Mouse (Mus musculus) cerebellum, adult 8-10 months (tissue): ENCODE results near the gene Casc1.
A peak's percentile ranks its signal among the peaks of the same experiment; 100 is the strongest.

Source experiments
- DNase-seq: peaks from one replicate; pipeline ENCODE4 v3.0.0; 2022

Gene Casc1

DNA sequence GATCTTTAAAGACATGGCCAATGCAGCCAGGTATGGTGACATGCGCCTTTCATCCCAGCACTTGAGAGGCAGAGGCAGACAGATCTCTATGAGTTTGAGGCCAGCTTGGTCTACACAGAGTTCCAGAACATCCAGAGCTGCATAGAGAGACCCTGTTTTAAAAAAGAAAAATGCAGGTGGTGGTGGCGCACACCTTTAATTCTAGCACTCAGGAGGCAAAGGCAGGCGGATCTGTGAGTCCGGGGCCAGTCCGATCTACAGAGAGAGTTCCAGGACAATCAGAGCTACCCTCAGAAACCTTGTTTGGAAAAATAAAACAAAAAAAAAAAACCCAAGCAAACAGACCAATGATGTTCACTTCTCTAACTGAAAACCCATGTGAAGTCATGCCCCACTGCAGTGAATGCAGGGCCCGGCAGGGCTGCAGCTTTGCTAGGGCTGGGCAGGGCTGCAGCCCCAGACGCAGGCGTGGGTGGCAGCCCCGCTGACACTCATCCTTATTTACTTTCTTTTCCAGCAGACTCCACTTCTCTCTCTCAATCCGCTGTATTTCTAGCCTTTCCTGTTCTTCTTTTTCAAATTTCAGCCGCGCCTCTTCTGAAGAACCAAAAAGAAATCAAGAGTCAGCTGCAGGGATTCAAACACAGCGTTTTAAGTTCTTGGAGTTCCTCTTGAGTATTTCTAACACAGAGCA lies 8.2 kb downstream of the Casc1 start:
- no peak for DNase-seq

DNA sequence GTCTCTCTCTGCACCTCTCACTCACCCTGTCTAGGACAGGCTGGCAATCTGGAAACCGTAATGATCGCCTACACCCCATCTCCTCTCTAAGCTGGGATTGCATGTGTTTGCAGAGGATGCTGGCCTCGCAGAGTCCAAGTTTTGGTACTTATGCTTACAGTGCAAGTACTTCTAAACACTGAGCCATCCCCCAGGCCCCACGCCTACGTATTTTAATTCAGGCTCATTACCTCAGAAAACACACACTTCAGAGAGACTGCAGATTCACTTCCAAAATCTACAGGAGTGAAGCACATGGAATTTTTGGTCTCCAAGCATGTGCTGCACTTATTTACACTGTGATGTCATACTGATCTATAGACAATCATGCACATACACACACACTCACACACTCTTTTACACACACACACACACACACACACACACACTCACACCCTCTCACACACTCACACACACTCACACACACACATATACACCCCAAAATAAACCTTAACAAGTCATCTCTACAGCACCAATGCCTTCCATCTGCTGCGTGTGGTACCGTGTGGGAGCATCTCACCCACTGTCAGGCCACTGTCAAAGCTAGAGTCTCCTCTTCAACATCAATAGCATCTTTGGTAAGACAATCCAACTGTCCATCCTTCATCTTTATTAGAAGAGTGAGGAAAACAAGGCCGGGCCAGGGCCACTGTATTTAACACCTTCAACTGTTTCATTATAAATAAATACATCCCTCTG lies 12.7 kb downstream of the Casc1 start:
- no peak for DNase-seq

DNA sequence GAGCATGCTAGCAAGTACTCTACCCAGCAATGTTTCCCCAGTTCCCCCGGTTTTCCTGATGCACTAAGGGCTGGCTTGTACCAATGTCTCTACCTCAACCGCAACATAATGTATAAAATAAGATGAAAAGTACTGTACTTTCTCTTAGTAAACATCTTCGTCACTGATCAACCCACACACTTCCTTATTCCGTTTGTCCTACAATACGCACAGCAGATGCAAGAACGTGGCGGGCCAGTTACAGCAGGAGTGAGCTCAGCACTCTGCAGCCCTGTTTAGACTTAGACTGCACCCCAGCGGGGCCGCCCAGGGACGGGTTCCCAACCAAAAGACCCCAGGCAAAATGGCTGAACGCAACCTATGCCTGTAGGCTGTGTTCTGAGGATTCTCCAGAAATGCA lies 17.4 kb downstream of the Casc1 start:
- DNase-seq: no peak

DNA sequence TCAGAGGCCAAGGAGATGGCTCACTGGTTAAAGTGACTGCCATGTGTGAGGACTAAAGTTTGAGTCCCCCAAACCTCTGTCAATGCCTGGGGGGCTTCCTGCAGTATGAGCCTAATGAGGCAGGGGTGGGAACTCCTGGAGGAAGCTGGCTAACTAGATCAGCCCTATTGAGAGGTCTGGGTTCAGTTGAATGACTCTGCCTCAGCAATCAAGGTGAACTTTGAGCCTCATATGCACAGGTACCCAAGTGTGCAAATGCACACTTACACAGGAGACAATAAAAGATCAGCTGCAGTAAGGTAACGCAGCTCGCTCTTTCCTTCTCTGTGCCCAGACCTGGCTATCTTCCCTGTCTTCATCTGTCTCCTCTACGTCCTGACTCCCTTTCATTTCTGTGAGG lies 17.8 kb downstream of the Casc1 start:
- DNase-seq: no peak

DNA sequence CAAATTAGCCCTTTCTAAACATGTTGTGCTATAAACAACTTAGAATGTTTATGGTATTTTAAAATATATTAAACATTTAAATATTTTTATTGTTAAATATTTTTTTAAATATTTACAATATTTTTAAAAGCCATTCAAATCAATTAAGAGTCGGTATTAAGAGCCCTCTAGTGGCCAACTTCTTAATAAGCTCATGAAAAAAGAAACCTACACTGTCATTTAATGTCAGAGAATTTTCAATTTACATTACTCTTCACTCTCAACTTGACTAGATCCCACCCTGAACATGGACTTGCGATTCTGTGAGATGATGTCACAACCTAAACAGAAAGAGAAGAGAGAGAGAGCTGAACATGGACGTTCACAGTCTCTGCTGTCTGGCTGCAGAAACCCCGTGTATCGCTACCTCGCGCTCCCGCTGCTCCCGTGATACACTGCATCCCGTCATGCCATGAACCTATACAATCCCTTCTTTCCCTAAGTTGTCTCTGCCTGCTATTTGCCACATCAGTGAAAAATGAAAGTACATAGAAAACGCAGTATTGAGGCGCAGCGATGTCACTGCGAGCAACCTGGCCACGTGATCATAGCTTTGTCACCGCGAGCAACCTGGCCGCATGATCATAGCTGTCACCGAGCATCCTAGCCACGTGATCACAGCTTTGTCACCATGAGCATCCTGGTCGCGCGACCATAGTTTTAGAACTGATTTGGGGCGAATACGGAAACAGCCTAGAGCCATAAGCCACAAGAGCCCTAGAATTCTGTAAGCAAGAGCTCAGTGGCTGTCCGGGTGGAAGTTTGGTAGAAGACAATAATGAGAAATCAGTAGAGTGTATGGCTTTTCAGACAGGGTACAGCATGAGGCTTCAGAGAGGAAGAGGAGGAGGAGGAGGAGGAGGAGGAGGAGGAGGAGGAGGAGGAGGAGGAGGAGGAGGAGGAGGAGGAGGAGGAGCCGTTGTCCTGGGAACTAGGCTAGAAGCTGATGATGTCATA lies 23.4 kb downstream of the Casc1 start:
- peak; percentile 29 for DNase-seq

DNA sequence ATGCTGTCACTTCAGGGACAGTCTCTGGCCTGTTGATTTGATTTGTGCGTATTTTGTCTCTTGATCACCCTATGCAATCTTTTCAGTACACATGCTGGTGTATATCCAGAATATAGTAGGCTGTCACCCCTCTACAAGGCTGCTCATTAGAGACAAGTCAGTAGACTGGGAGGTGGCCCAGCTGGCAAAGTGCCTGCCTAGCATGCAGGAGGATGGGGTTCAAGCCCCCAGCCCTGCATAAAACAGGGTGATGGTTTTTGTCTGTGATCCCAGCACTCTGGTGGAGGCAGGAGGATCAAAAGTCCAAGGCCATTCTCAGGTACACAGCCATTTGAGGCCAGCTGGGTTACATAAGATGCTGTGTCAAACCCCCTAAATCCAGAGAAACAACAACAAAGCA lies 24.7 kb downstream of the Casc1 start:
- no peak for DNase-seq

DNA sequence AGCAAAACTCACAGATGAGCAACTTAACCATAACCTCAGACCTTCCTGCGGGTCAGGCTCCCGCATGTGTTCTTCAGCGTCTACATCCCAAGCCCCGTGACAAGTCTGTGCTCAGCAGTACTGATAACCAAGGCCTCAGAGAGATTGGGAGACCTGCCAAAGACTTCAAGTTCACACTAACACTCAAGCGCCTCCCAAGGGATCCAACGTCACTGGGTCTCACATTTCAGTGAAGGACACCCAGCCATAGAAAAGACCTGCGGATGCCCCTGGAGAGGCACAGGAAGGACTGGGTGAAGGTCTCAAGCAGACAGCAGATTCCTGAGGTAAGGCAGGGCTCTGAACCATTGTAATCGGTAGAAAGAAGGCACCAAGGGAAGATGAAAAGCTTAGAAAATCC lies 28.8 kb downstream of the Casc1 start:
- DNase-seq: no peak

DNA sequence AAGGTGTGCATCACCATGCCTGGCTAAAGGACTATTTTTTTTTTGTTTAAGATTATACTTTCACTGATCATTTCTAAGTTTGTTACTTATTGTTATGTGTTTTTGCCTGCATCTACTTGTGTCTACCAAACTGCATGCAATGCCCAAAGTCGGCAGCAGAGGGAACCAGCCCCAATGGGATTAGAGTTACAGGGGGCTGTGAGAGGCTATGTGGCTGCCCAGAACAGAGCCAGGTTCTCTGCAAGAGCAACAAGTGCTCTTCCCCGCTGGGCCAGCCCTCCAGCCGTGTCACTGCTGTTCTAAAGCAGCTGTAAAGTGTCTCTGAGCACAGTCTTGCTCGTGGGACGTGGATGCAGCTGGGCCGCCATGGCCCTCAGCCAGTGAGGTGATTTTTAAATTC lies 31.1 kb downstream of the Casc1 start:
- peak; percentile 7 for DNase-seq

DNA sequence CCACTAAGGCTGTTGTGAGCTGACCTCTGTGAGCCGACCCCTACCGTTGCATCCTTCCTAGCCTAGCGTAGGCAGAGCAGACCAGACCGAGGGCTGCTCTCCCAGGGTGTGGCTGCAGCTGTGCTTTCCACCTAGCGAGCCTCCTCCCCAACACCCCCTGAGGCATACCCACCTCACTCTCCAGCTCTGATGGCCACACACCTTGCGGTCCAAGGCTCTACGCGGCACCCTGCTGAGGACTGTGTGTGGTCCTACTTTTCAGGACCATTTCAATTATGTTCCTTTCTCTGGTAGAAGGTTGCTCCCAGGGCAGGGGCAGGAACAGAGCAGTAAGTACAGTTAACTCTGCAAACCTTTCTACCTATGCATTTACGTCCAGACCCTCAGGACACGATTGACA lies 34.3 kb downstream of the Casc1 start:
- no peak for DNase-seq

DNA sequence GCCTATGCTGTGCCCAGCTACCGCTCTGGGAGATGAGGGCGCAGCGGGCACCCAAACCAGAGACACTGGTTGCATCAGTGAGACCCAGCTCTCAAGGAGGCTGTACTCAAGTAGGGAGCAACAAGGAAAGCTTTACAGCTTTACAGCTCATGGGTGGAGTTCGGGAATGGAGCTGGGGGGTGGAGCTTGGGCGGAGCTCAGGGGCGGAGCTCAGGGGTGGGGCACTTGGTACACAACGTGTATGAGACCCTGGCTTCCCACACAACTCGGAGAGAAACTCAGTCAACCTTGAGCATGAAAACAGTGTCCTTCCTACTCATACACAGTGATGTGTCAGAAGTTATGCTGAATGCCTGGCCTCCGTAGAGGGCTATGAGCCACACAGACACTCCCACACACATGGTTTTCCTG lies 35.2 kb downstream of the Casc1 start:
- DNase-seq: no peak

DNA sequence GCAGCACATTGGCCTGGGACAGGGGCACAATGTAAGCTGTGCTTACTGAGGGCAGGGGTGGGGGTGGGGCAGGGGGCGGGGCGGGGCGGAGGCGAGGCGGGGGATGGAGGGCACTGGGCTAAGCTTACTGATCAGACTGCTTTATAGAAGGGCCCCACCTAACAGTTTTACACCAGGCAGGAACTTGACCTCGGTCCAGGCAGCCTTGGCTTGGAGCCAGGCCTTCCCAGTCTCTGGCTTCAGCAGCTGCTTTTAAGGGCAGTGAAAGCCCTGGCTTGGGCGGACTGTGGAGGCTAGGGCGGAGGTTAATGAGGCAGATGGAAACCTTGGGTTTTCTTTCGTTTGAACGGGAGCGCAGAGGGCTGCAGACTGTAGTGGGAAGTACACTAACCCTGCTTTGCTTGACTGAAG lies 37.0 kb downstream of the Casc1 start:
- DNase-seq: no peak

DNA sequence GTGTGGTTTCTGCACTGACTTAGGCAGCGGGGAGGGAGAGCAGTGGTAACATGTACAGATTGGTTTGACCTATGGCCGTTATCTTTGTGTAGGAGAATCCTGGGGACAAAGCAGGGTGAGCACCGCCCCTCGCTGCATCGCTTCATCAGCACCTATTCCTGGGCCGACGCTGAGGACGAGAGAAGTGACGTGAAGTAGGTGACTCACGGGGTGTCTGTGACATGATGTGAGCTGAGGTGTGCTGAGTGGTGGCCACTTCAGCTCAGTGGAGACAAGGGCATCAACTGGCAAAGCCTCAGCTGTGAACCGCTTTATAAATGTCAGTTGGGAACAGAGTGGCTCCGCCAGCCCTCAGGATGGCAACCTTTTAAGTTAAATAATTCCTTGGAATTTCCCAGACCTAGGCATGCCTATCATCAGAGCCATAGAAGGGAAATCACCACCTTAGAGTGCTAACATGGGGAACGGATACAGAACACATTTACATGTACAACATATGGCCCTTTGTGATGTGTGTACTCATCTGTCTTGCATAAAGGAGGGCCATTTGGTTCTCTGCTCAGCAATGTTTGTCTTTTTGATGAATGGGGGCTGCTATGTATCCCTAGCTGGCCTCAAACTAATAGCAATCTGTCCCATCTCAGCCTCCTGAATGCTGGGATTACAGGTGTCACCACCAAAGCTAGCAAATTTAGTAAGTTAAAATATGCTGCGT lies 38.8 kb downstream of the Casc1 start:
- DNase-seq: no peak

DNA sequence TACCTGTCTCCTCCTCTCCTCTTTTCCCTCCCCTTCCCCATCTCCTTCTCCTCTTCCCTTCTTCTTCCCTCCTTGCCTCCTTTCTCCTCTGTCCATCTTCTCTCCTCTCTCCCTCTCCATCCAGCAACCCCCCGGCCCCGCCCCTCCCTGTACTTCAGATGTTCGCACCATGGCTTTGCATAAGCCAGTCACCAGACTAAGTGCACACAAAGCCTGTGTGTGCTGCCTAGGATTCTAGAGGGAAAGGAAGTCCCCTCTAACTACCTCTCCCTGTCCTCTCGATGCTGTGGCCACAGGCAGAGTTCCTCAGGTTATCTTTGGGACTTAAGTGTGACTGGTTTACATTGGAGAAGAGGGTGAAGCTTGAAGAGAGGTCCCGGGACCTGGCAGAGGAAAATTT lies 50.2 kb downstream of the Casc1 start:
- no peak for DNase-seq

DNA sequence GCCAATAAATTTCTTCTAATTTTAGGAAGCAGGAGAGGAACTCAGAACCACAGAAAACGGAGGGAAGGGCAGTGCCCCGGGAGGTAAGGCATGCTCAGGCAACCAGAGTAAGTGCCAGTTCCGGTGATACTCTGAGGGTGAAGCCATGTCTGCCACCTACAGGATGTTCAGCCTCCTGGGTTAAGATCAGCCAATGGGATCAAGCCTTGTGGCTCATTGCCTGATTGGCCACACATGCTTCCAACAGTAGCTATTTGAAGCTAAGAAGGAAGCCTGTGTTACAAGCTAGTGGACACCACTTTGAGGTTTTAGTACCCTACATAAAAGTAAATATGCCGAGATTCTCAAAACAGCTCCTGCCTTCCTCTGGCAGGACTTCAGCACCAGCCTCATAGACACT lies 52.2 kb downstream of the Casc1 start:
- no peak for DNase-seq

DNA sequence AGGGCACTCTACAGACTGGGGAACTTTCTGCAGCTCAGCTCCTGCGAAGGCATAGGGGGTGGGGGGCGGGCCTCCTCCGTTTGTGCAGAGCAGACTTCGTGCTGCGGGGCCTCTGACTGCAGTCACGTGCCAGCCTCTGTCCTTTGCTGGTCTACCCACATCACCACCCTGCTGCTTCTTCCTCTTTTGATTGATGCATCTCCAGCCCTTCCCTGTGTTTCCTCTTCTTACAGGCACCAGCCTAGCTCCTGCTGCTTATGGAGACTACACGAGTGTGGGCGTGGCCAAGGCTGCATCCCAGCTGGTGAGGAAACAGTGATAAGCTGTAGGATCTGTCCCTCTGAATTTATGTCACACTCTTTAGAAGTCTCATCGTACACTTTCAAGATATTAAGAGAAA lies 61.8 kb downstream of the Casc1 start:
- no peak for DNase-seq

DNA sequence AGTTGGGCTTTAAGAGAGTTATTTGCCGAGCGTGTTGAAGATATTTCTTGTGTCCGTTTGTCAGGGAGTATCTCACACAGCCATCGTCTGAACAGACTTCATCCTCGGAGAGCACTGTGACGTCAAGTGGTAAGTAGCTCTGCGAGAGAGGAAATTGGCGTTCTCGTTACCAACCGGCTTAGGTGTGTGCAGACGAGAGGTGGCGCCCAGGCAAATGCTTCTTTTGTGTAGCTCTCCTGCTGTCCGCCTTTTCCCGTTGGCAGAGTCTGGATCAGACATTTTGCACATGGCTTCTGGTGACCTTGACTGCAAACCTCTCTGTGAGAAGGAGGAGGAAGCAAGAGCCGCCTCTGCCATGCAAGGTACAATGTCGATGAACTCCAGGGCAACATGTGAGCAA lies 63.1 kb downstream of the Casc1 start:
- DNase-seq: no peak

DNA sequence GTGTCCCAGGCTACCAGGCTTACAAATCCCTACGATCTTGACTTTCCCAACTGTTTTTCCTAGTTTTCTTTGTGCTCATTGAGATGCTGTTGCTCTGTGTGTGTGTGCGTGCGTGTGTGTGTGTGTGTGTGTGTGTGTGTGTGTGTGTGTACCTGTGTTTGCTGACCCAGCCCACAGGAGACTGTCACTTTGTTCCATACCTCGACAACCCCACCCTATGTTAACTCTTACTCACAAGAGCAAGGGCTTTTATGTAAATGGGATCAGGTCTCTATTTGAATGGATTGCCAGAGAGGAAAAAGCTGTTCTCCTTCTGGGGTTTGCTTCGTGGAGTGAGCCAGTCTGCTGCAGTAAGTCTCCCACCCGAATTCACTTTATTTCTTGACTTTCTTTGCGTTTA lies 65.6 kb downstream of the Casc1 start:
- DNase-seq: no peak

DNA sequence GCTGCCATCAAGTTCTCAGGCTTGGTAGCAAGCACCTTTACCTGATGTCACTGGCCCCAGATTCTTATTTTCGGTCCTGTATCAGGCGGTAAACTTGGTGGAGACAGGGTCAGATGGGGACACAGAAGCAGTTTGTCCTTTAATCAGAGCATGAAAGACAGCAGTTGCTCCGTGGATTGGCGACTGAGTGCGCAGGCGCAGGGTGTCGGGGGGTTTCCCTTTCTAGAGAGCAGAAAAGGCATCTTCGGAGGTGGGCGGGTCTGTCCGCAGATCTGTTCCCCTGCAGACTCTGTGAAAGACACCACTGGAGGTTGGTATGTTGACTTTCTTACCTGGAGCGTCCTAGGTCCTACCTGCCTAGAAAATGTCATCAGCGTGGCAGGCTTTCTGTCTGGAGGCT lies 69.0 kb downstream of the Casc1 start:
- no peak for DNase-seq

DNA sequence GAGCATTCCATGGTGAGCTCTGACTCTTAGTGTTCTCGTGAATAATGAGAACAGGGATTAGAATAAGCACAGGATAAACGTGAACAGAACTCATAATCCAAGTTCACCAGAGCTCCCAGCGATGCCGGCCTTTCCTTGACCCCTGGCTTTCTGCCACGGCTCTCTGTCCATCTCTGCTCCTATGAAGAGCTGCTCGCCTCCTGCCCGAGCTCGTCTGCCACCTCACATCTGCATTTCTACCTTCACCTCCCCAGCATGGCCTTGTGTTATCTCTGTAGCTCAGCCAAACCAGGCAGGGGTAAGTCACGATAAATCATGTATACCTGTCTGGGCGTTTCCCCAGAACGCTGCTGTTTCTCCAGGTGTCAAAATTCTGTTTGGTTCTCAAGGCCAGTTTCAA lies 70.1 kb downstream of the Casc1 start:
- DNase-seq: no peak

DNA sequence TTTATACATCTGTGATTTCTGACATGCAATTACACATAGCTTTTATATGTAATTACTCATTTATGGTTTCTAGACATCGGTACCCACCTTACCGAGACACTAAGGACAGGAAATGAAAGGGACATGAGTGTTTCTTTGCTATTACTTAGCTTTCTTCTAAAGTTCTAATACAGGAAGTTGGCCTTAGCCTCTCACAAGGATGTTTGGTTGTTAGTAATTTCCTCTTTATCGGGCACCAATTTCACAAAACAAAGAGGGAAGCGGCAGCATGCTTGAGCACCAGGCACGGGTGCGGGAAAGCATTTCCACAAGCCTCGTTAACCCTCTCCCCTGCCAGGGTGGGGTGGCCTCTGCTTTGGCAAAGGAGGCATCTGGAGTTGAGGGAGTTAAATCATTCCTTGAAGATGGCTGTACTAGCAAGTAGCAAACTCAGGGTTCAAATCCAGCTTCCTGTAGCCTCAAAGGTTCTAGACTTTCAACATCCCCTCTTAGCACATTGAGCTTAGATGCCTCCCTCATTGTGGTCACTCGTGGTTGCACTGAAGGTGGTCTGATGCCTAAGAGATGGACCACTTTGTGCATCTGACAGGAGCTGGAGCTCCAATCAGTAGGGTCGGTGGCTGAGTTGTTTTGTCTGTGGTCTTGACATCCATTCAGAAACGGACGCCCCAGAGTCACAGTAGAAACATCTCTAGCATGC lies 70.9 kb downstream of the Casc1 start:
- DNase-seq: no peak

DNA sequence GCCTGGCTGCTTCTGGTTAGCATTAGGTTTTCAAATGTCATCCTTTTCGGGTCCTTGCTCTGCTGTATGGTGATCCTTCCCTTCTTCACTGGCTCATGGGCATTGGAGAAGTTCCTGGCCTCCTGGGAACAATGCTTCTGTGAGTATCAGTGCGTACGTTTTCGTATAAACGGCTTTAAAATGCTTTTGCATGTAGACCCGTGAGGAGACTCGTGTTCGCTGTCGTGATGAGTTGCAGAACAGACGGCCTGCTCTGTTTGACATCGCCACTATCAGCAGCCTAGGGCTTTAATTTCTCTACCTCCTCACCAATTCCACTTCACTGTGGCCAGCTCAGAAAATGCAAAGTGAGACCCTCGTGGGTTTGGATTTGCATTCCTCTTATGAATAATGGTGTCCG lies 71.6 kb downstream of the Casc1 start:
- no peak for DNase-seq

DNA sequence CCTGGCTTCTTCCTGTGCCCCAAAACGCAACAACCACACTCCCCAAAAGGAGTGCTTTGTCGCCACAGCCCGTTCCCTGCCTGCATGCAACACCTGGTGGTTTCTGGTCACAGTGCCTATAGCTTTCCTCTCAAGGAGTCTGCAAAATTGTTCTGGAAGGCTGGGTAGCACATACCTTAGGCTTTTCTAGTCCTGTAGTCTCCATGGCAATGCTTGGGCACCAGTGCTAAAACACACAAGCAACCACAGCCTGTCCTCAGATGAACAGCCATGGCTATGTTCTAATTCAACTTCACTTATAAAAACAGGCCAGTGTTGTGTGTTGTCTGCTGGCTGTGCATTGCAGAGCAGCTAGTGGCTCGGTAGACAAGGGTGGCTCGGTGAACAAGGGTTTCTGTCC lies 74.0 kb downstream of the Casc1 start:
- DNase-seq: no peak
